Mouse (Mus musculus): Measurements from ENCODE around the gene Cyp2b19.

GRCm38 (mm10) chr7:26745486-26745885 lies 11.5 kb upstream of the Cyp2b19 start:
- TF ChIP-seq CTCF (IDR thresholded peaks at IDR 0.05; ENCODE audit: low read depth, low read length) (no peak), GATA1 (IDR thresholded peaks at IDR 0.05; ENCODE audit: borderline replicate concordance, low read length) (no peak)

Data from G1E (cell line).